Mouse (Mus musculus) adrenal gland, postnatal 36 days (tissue): ENCODE measurements at regions not wholly inside any gene's neighbourhood (a gene's known extent, or its start where the extent isn't known, plus 50 kb on each side); places are given as distances from the start of the nearest gene placed in this dataset.

ENCODE experiments used
- DNase-seq, 2 experiments: peaks; one replicate each; pipeline ENCODE4 v3.0.0; 2021; ENCODE audit warnings: mixed read lengths in 1 of 2

- no peak for DNase-seq
Observed at GRCm38 (mm10) chr2:159019921-159020534, 225.4 kb downstream of the Dhx35 start.

GRCm38 (mm10) chr2:159032147-159032546, 237.5 kb downstream of the Dhx35 start:
- DNase-seq, result no peak

GRCm38 (mm10) chr2:159039916-159040315, 245.3 kb downstream of the Dhx35 start:
- DNase-seq, result no peak

- peak; percentile 37 for DNase-seq
Observed at GRCm38 (mm10) chr2:159053534-159053933, 258.9 kb downstream of the Dhx35 start.

GRCm38 (mm10) chr2:159053936-159054335, 259.3 kb downstream of the Dhx35 start:
- peak; percentile 78 to 85 for DNase-seq

- DNase-seq, result peak; percentile 65 to 74
Observed at GRCm38 (mm10) chr2:159054451-159054850, 259.8 kb downstream of the Dhx35 start.

- no peak for DNase-seq
Observed at GRCm38 (mm10) chr2:159055780-159056179, 261.2 kb downstream of the Dhx35 start.

GRCm38 (mm10) chr2:159056960-159057359, 262.4 kb downstream of the Dhx35 start:
- peak in 1 of 2 experiments; percentile 21 for DNase-seq

- peak; percentile 84 to 89 for DNase-seq
Observed at GRCm38 (mm10) chr2:159057506-159057905, 262.9 kb downstream of the Dhx35 start.

GRCm38 (mm10) chr2:159062266-159062665, 267.7 kb downstream of the Dhx35 start:
- peak; percentile 33 to 61 for DNase-seq

- DNase-seq, result no peak
Observed at GRCm38 (mm10) chr2:159062666-159063065, 268.1 kb downstream of the Dhx35 start.

GRCm38 (mm10) chr2:159064403-159064970, 269.9 kb downstream of the Dhx35 start:
- no peak for DNase-seq

GRCm38 (mm10) chr2:159067506-159067905, 272.9 kb downstream of the Dhx35 start:
- DNase-seq, result no peak

GRCm38 (mm10) chr2:159068303-159069020, 273.9 kb downstream of the Dhx35 start:
- DNase-seq, result no peak

GRCm38 (mm10) chr2:159069180-159069579, 274.6 kb downstream of the Dhx35 start:
- no peak for DNase-seq

GRCm38 (mm10) chr2:159072997-159073690, 278.5 kb downstream of the Dhx35 start:
- DNase-seq, result no peak

- no peak for DNase-seq
Observed at GRCm38 (mm10) chr2:159079836-159080235, 285.2 kb downstream of the Dhx35 start.

GRCm38 (mm10) chr2:159080784-159081544, 286.4 kb downstream of the Dhx35 start:
- DNase-seq, result no peak

GRCm38 (mm10) chr2:159086836-159087235, 292.2 kb downstream of the Dhx35 start:
- DNase-seq, result no peak

GRCm38 (mm10) chr2:159088196-159088595, 293.6 kb downstream of the Dhx35 start:
- peak; percentile 68 to 74 for DNase-seq

GRCm38 (mm10) chr2:159096667-159097066, 302.1 kb downstream of the Dhx35 start:
- DNase-seq, result peak in 1 of 2 experiments; percentile 12

GRCm38 (mm10) chr2:159134042-159134441, 339.4 kb downstream of the Dhx35 start:
- DNase-seq, result no peak
